Mouse (Mus musculus) E14TG2a.4 (cell line): ENCODE measurements around the gene Ccdc36.

Source experiments
- H3K27me3 ChIP-seq: 2 replicates; pipeline ENCODE4 v1.6.1; 2014; ENCODE audit warnings: low read length, control low read depth; ENCODE audit not compliant: insufficient read depth
- H3K36me3 ChIP-seq: 2 replicates; pipeline ENCODE4 v1.6.1; 2014; ENCODE audit warnings: low read length, control low read depth; ENCODE audit not compliant: insufficient read depth
- H3K4me1 ChIP-seq: replicated peaks from 2 replicates; pipeline ENCODE4 v1.6.1; 2014; ENCODE audit warnings: low read depth, low read length, control low read depth
- H3K4me3 ChIP-seq: replicated peaks from 2 replicates; pipeline ENCODE4 v1.5.1; 2014; ENCODE audit warnings: mild to moderate bottlenecking, low read length
- H3K9me3 ChIP-seq: 2 replicates; pipeline ENCODE4 v1.6.1; 2014; ENCODE audit warnings: low read length, control low read depth
- CTCF ChIP-seq: conservative IDR thresholded peaks from 2 replicates; pipeline ENCODE4 v1.5.1; 2014; ENCODE audit warnings: low read length
- NANOG ChIP-seq: IDR thresholded peaks from 2 replicates; pipeline ENCODE4 v1.6.1; 2014; ENCODE audit warnings: borderline replicate concordance, low read length, mixed read lengths
- POU5F1 ChIP-seq: IDR thresholded peaks from 2 replicates; pipeline ENCODE4 v1.6.1; 2014; ENCODE audit warnings: low read length, borderline replicate concordance

Gene Ccdc36

GRCm38 (mm10) chr9:108428384-108428783 lies at the start of gene Ccdc36:
Ccdc36 (minus strand) TSS chr9:108428484.
- Histone ChIP-seq H3K4me3 (no peak within 1 kb of the TSS), H3K36me3 (no peaks in the 10 kb centered on the region), H3K27me3 (peaks cover 27% of the 10 kb centered on the region), H3K9me3 (no peaks in the 10 kb centered on the region), H3K4me1 (peaks cover 7% of the 10 kb centered on the region)
- TF ChIP-seq NANOG (no peak), POU5F1 (no peak), CTCF (no peak)

DNA sequence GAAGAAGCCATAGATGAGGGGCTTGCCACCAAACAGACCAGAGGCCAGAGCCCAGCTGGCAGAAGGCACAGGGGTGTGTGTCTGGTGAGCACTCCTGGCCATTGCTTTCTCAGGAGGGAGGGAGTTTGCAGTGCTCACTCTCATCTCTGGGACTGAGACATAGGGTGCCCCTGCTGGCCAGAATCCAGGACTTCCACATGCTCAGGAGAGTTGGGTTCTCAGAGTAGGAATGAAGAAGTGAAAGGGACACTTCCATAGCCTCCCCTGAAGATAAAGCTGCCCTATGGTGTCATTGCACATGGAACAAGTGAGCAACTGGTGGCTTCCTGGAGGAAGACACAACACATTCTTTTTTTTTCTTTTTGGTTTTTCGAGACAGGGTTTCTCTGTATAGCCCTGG lies 46.2 kb upstream of the Ccdc36 start:
- H3K36me3 ChIP-seq, result no peaks in the 10 kb centered on the region

GRCm38 (mm10) chr9:108469845-108470244 lies 41.6 kb upstream of the Ccdc36 start:
- TF ChIP-seq CTCF (no peak), POU5F1 (no peak), NANOG (no peak)
- H3K9me3 ChIP-seq, result no peaks in the 10 kb centered on the region

More for the DNA sequence above, 46.2 kb upstream of the Ccdc36 start:
- peaks cover 37% of the 10 kb centered on the region for H3K4me1 ChIP-seq
- TF ChIP-seq NANOG (no peak), CTCF (peak; percentile 14; the same call in 1 of the 2 replicates), POU5F1 (no peak)
- no peaks in the 10 kb centered on the region for H3K27me3 ChIP-seq
- H3K9me3 ChIP-seq, result no peaks in the 10 kb centered on the region
- no peak overlapping the region for H3K4me3 ChIP-seq

DNA sequence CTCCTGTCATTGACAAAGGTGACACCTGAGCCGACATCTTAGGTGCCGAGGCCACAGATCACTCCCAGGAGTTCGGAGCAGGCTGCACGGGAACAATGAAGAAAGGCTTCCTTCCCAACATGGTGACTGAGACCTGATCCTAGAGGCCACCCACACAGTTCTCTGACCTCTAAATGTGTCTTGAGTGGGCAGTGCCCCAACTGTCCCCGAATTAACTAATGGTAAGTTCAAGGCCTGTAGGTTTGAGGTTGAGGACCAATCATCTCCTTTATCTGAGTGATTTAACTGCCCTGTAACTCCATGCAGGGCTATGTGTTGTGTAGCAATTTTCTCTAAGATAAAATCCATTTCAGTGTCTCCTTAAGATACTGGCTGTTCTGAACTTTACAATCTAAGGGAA lies 41.1 kb upstream of the Ccdc36 start:
- no peaks in the 10 kb centered on the region for H3K9me3 ChIP-seq
- H3K27me3 ChIP-seq, result no peaks in the 10 kb centered on the region
- H3K4me1 ChIP-seq, result peaks cover 23% of the 10 kb centered on the region
- H3K36me3 ChIP-seq, result peaks cover 19% of the 10 kb centered on the region
- no peak overlapping the region for H3K4me3 ChIP-seq
- no peak for TF ChIP-seq POU5F1
- no peak for TF ChIP-seq NANOG
- no peak for TF ChIP-seq CTCF

More at GRCm38 (mm10) chr9:108469845-108470244, 41.6 kb upstream of the Ccdc36 start:
- no peak overlapping the region for H3K4me3 ChIP-seq
- peaks cover 20% of the 10 kb centered on the region for H3K4me1 ChIP-seq
- H3K27me3 ChIP-seq, result no peaks in the 10 kb centered on the region
- peaks cover 16% of the 10 kb centered on the region for H3K36me3 ChIP-seq

DNA sequence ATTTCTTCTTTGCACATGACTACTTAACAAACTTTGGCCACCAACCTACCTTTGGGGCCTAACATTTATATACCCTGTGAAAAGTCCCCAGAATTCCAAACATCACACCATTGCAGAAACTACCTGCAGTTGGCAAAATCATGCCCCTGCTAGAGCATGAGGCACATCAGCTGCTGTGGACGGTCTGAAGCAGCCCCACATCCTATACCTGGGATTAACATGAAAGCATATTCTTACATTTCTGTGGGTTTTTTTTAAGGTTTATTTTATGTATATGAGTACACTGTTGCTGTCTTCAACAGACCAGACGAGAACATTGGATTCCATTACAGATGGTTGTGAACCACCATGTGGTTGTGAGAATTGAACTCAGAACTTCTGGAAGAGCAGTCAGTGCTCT lies 37.9 kb upstream of the Ccdc36 start:
- Histone ChIP-seq H3K27me3 (no peaks in the 10 kb centered on the region), H3K36me3 (peaks cover 47% of the 10 kb centered on the region), H3K4me3 (no peak overlapping the region), H3K9me3 (no peaks in the 10 kb centered on the region), H3K4me1 (peaks cover 53% of the 10 kb centered on the region)
- TF ChIP-seq POU5F1, result no peak
- no peak for TF ChIP-seq NANOG
- TF ChIP-seq CTCF, result no peak

GRCm38 (mm10) chr9:108463713-108464112 lies 35.4 kb upstream of the Ccdc36 start:
- TF ChIP-seq NANOG, result no peak
- TF ChIP-seq CTCF, result no peak
- TF ChIP-seq POU5F1, result no peak
- peak overlapping the region; percentile 58 for H3K4me3 ChIP-seq
- no peaks in the 10 kb centered on the region for H3K27me3 ChIP-seq

GRCm38 (mm10) chr9:108462192-108462591 lies 33.9 kb upstream of the Ccdc36 start:
- Histone ChIP-seq H3K27me3 (no peaks in the 10 kb centered on the region), H3K9me3 (no peaks in the 10 kb centered on the region), H3K4me1 (peaks cover 59% of the 10 kb centered on the region), H3K4me3 (peak overlapping the region; percentile 97), H3K36me3 (peaks cover 47% of the 10 kb centered on the region)
- TF ChIP-seq NANOG, result no peak
- no peak for TF ChIP-seq POU5F1
- no peak for TF ChIP-seq CTCF

More at GRCm38 (mm10) chr9:108463713-108464112, 35.4 kb upstream of the Ccdc36 start:
- H3K4me1 ChIP-seq, result peaks cover 51% of the 10 kb centered on the region
- H3K9me3 ChIP-seq, result no peaks in the 10 kb centered on the region
- H3K36me3 ChIP-seq, result peaks cover 47% of the 10 kb centered on the region

- no peaks in the 10 kb centered on the region for H3K9me3 ChIP-seq
- TF ChIP-seq CTCF (no peak), NANOG (no peak), POU5F1 (no peak)
- H3K4me3 ChIP-seq, result peak overlapping the region; percentile 97
- H3K36me3 ChIP-seq, result peaks cover 47% of the 10 kb centered on the region
- peaks cover 64% of the 10 kb centered on the region for H3K4me1 ChIP-seq
- no peaks in the 10 kb centered on the region for H3K27me3 ChIP-seq
Observed at GRCm38 (mm10) chr9:108461675-108462074, 33.4 kb upstream of the Ccdc36 start.

DNA sequence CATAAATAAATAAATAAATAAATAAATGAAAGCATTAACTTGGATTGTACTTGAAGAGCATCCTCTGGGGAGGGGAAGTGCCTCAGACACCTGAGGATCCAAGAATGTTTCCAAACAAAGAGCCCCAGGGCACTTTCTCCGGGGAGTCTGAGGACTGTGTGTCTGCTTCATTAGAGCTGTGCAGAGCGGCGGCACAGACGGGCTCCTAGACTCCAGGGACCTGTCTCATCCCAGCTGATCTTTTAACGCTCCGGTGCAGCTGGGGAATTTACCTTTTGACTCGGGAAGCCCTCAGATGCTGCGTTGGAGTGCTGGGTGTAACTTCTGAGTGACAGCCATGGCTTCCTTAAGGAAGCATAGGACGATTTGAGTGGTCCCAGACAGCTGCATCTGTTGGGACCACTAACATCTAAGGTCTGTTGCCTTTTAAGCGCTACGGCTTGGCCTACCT lies 32.9 kb upstream of the Ccdc36 start, which contains the start of gene Klhdc8b:
Gene Klhdc8b, minus strand, starts transcription at position 401 of the 451 bp plus-strand sequence.
- H3K36me3 ChIP-seq, result peaks cover 45% of the 10 kb centered on the region
- TF ChIP-seq NANOG (no peak), CTCF (no peak), POU5F1 (no peak)
- H3K9me3 ChIP-seq, result no peaks in the 10 kb centered on the region
- H3K4me3 ChIP-seq, result peak within 1 kb of the TSS; percentile 97
- peaks cover 69% of the 10 kb centered on the region for H3K4me1 ChIP-seq
- no peaks in the 10 kb centered on the region for H3K27me3 ChIP-seq
